Mouse (Mus musculus) right cerebral cortex, adult 2 months (tissue): Measurements from ENCODE around the gene C530008M17Rik.

Experiments
- DNase-seq, 2 experiments: peaks; one replicate each; pipeline ENCODE4 v3.0.0; 2021 to 2022; ENCODE audit warnings: low spot score in 2 of 2

The C530008M17Rik gene

DNA sequence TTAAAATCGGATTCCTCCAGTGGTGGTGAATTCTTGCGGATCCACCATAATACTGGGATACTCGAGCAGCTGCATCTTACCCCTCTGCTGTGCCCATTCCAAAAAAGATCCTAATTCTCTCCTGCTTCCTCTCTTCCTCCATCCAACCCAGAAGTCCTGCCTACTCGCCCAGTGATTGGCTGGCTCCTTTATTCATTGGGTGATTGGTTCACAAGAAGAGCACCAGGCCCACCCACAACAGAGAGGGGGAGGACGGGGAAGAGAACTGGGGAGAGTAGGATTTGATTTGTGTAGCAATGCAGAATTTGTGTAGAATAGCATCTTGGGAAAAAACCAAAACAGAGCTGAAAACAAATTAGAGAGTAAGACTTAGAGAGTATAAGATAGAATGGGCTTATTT is 180.7 kb downstream of the C530008M17Rik start:
- DNase-seq: peak in 1 of 2 experiments; percentile 23

DNA sequence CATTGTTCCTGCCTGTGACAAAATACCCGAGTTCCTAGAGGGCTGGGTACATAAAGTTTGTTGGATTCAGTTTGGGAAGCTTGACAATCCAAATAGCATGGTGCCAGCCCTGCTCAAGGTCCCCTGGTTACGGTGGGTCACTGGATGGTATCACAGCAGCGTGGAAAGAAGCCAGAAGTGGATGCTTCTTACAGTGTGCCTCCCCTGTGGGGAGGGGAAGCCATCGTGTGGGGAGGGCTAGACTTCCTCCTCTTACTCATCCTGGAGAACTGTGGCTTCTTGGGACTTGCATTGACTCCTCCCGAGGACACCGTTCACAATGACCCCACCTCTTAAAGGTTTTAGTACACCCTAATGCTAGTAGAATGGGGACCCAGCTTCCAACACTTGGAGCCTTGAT is 183.5 kb downstream of the C530008M17Rik start:
- DNase-seq: no peak

- no peak for DNase-seq
These were observed 185.5 kb downstream of the C530008M17Rik start for GRCm38 (mm10) chr5:76841859-76842258.

DNA sequence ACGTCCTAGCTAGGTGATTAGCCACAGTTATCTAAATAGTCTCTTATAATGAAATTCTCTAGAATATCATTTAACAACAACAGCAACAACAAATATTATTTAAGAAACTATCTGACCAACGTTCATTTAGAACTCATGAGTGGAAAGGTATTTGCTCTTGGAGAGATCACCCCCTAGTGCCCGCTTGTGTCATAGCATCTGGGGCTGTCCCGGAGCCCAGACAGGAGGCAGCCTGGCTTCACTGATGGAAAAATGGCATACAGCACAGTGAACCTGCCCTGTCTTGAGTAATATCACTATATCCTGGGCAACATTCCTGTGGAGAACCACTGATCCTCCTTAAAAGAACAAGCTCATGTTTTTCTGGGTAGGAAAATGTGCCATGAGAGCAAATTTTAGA is 187.1 kb downstream of the C530008M17Rik start:
- DNase-seq: peak; percentile 76 to 85

- DNase-seq: no peak
These were observed 187.6 kb downstream of the C530008M17Rik start for GRCm38 (mm10) chr5:76843851-76844419.

DNA sequence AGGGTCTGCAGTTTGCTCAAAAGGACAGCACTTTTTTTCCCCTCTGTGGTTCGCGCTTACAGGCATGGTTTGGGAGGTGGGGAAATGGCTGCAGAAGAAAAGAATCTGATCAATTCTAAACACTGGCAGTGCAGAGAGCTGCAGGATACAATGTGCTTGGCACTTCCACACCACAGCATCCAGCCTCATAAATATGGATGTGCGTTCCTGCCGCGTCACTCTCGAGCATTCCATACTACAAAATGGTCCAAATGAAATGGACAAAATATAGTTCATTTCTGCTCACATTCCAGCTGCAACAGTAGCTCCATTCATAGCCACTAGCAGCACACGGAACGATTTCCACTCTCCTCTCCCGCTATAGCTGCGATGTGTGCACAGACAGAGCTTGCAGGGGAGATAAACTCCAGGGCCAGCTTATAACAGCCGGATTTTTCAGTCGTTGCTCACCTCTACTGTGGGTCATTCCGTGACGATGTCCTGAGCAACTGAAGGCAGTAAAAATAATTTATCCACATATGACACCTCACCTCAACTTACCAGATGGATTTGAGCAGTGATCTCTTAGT is 188.4 kb downstream of the C530008M17Rik start:
- DNase-seq: no peak

DNA sequence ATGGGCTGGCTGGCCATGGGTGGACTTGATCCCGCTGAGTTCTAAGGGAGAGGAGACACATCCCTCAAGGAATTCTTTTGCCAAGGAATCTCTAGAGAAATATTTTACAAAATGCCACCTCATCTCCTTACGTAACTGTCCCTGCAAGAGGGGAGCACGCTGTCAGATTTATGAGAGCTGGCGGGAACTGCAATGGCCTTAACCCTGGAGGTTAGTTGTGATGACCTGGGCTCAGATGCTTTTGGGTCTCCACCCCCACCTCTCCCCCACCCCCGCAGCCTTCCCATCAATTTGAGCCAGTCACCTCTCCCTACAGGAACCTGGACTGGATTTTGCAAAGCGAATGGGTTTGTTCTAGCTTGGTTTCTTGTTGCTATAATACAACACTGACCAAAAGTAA is 190.8 kb downstream of the C530008M17Rik start:
- no peak for DNase-seq

- no peak for DNase-seq
These were observed 195.0 kb downstream of the C530008M17Rik start for GRCm38 (mm10) chr5:76851316-76851715.

DNA sequence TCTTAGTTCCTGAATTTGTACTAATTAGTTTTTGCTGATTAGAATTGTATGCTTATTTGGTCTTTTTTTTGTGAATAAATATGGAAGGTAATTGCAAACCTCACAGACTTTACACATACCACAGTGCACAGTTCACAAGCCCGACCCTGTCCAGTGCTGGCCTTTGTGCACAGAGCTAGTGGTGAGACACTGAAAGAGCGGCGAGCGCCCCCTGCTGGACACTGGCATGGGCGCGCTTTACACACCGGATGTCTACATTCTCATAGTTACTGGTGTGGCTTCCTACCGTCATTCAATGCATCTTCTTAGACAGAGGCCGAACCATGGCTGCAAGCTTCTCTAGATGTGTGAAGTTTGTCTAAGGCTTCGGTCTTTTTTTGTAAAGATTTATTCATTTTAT is 197.2 kb downstream of the C530008M17Rik start:
- DNase-seq: peak; percentile 82 to 88

- no peak for DNase-seq
These were observed 199.7 kb downstream of the C530008M17Rik start for GRCm38 (mm10) chr5:76855829-76856600.

- no peak for DNase-seq
These were observed 201.0 kb downstream of the C530008M17Rik start for GRCm38 (mm10) chr5:76857103-76858015.

DNA sequence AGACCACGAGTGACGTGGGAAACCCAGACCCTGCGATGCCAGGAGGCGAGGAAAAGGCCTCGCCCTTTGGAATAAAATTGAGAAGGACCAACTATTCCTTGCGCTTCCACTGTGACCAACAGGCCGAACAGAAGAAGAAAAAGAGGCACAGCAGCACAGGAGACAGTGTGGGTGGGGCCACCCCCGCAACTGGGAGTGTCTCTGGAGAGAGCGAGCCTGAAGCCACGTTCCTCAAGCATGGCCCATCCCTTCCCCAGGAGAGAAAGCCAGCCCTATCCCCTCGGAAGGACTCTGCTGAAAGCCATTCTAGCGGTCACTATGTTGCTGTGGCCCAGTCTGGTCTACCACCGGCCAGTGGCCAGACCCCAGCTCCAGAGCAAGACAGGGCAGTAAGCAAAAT is 202.1 kb downstream of the C530008M17Rik start:
- peak in 1 of 2 experiments; percentile 21 for DNase-seq

DNA sequence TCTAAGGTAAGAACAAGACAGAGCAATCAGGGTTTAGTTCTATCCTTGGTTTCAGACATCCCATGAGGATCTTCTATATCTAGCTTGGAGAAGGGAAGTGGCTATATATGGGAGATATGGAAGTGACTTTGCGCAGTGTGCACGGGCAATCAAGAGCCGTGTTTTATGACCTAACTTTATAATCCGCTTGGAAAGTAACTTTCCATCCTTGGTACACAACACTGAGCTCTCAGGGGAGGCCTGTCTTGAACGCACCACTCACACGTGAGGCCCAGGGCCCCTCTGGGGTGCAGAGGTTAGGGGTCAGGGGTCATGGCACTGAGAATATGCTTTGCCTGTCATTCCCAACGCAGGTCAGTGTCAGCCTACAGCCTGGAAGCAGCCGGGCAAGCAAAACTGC is 210.5 kb downstream of the C530008M17Rik start:
- no peak for DNase-seq

- DNase-seq: no peak
These were observed 212.5 kb downstream of the C530008M17Rik start for GRCm38 (mm10) chr5:76868693-76869286.

GRCm38 (mm10) chr5:76869553-76869952 is 213.2 kb downstream of the C530008M17Rik start:
- no peak for DNase-seq

DNA sequence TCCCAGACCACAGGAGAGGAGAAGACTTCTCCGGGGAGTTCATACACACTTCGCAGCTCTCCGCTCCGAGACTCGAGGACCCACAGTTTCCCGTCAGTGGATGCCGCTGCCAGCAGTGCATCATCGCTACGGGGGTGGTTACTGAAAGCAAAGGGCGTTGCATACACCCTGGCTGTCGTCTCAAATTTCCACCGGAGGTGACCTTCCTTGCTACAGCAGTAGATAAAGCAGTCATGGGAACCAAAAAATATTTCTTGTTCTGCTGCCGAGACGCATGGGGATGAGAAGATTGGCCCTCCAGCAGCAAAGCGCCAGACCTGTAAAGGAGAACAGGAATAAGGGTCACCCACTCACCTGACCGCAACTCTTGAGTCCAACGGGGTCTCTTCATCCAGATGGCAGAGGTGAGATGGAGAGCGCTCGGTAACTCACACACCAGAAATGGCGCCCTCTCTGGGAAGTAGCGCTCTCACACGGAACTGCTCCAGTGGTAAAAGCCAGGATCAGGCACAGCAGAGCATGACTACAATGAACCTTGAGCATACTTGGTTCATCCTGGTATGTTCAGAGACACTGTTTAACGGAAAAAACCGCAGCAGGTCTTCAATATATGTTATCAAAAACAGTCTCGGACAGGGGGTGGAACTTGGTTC is 219.9 kb downstream of the C530008M17Rik start:
- no peak for DNase-seq

- no peak for DNase-seq
These were observed 227.8 kb downstream of the C530008M17Rik start for GRCm38 (mm10) chr5:76884107-76884506.

DNA sequence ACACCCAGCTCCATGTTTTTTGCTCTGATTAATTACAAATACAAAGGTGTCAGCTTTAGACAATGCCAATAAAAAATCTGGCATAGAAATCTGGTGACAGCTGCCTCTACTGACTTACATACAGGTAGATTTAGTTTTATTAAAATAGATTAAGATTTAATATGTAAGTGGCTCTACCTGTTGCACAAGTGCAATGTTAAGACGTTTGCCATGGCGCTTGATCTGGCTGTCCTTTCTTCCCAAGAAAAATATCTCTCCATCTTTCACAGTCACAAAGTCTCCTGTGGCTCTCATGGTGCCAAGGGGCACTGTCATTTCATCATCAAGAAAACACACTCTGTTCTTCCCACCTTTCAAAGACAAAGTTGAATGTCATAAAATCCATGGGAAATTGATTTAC is 230.7 kb downstream of the C530008M17Rik start:
- no peak for DNase-seq

DNA sequence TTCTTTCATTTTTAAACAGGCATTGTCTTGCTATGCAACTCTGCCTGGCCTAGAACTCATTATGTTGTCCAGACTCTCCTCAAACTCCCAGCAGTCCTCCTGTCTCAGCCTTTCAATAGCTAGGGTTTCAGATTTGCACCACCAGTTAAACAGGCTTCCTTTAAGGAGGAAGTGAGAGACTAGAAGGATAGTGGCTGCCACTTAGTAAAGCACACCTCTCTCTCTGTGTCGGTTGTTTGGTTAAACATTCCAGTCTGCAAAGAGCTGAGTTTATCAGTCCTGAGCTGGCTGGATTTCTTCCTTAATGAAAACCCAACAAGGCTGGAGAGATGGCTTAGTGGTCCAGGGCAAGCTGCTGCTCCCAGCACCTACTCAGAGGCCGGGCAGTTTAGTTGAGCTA is 236.3 kb downstream of the C530008M17Rik start:
- no peak for DNase-seq

GRCm38 (mm10) chr5:76893084-76893483 is 236.8 kb downstream of the C530008M17Rik start:
- DNase-seq: no peak

- no peak for DNase-seq
These were observed 245.8 kb downstream of the C530008M17Rik start for GRCm38 (mm10) chr5:76902131-76902530.
